Mouse (Mus musculus) liver, adult 10 weeks (tissue): Measurements from ENCODE around the gene Rad17. TPM values are rescaled to one million over a fixed set of nuclear protein-coding genes. Genes with fewer than 3 reads are reported as not detected.

ENCODE experiments used
- polyA plus RNA-seq: library from polyadenylated mRNA; stranded (reverse); fragments of 350-450 nt; fragmentation: Illumina TruSeq; extraction: RNeasy Lipid Tissue Mini Kit (QIAGEN cat#74804); gene quantifications from one replicate; pipeline ENCODE4 v1.2.3, GENCODE M21; 2014; ENCODE audit warnings: low read depth, low replicate concordance

Gene Rad17
- polyA plus RNA-seq: 20.8 TPM

DNA sequence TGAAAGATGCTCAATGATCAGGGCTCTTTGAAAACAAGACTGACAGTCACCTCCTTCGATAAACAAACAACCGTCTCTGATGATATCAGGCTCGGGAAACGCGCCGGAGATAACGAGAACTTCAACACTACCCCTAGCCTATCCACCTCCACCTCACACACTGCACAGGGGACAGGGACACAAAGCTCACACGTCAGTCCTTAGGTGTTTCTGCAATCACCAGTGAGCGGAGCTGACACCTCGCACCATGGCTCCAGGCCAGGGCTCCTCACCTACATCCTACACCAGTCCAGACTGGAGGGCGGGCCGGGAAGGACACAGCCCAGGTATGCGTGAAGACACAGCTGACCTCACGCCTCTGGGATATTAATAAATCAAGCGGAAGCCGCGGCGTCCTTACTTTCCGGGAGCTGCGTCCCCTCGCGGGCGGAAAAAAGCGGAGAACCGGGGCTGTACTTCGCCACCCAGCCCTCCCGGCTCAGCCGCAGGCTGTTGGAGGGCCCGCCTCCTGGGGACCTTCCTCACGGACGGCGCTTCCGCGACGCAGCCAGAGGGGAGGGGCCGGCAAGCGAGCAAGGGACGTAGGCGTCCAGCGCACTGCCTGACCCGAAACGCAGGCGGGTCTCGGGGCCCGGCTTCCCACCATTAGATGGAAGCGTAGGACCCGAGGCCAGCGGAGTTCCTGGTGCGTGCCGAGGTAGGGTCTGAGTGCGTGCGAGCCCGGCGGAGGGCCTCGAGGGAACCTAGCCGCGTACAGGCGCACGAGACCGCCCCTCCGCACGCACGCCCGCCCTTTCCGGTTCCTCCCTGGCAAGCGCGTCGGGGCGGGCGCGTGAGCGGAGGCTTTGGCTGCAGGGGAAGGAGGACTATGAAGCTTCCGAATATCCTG, at the start of gene Rad17, which contains the start of gene Ak6:
Gene Rad17 (minus strand): TSS at position 502 of the 889 bp plus-strand sequence.
Gene Ak6 (plus strand): TSS at position 430 of the 889 bp plus-strand sequence.

DNA sequence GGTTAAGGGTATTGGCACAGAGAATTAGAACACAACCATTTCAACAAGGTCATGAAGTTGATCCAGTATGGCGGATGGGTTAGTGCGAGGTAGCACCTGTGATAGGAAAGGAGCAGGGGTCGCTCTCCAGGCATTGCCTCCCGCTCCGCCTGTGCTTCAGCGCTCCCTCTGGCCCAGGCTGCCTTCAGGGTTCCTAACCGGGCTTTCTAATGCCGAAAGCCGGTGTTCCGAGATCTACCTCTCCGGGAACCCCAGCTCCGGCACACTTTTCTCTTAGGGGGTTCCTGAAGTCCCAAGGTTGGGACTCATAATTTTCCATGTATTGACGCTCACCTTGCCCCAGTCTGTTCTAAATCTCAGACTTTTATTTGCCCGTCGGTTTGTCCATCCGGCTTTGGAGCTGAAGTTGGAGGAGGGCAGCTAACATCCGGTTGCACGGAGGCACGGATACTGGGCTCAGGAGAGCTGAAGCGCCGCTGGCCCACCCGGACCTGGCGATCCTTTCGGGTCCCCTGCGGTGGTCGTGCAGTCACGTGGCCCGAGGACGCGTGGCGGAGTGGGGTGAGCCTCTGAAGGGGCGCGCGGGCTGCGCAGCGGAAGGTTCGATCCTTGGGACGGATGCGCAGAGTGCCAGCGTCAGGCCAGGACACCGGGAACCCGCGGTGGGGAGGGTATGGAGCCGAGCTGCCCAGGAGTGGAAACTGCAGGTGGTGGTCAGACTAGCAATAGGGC, 18.6 kb upstream of the Rad17 start, which contains the start of gene Ccdc125:
Gene Ccdc125 (plus strand): TSS at position 427 of the 732 bp plus-strand sequence.

DNA sequence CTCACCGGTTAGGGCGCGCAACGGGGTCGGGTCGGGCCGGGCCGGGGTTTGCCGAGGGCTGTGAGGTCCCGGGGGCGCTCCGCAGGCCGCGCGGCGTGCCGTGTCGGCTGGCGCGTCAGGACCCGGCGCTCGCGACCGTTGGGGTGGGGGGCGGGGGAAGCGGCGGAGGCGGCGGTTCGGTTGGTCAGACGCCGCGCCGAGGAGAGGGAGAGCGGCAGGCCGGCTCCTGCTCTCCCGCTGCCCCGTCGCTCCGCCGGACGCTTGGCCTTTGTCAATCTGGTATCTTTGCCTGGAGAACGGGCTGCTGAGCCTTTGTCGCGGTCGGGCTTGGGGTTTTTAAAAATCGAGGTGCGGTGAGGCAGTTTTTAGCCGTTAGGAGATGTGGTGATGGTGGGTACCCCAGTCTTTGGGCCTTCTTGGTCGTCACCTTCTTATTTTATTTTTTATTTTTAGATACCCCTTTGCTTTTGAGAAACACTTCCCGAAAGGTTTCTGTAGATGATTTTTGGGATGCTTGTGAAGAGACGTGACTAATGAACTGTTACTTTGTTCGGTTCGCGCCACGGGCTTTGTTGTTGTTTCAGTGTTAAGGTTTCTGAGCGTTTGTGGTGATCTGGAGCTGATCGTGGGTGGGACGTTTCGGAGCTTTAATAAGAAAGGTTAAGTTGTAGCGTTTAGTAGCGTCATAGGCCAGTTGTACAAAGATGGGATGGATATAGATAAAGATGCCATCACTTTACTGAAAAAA, 762 bp upstream of the Rad17 start, which contains the start of gene Taf9:
Gene Taf9 (plus strand): TSS at position 141 of the 748 bp plus-strand sequence.

DNA sequence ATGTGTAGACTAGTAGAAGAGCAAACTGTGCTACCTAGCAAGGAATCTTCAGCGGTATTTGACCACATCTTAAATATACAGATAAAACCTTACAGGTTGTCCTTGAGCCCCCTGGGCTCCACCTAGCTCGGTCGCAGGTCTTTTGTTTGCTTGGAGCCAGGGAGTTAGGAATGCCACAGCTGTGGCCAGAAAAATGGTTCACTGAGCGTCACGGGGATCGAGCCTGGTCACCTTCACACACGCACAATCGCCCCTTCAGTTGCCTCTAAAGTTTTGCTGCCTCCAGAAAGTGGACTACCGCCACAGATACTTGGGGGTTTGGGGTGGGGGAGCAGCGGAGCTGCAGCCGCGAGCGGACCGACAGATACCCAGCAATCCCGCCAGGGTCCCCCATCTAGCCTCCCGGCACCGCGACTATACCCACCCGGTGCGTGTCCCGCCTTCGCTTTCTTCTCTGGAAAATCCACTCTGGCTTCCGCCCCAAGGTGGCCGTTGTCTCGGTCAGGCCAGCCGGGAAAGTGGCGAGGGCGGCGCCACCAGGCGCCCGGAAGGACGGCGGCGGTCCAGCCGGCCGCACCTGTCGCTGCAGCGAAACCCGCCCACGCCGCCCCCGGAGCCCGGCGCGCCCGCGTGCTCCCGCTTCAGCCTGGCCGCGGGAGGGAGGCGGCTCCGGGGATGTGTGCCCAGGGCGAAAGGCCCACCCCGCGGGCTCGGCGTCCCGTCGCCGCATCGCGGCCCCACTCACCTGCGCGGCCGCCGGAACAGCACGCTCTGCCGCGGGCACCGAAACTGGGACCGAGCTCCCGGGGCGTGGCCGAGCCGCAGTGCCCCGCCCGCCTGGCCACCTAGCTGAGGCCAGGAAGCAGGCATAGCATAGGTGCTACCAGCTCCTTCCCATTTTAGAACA, 34.4 kb downstream of the Rad17 start, which contains the start of gene Marveld2:
Gene Marveld2 (minus strand): TSS at position 791 of the 907 bp plus-strand sequence.

Other genes starting within 250 kb of the Rad17 start
- 0.26 TPM for gene Naip1, start 198.2 kb downstream of the Rad17 start, polyA plus RNA-seq
- gene Gtf2h2, start 158.5 kb downstream of the Rad17 start, polyA plus RNA-seq: 35.0 TPM
- 28.0 TPM for gene Ocln, start 98.3 kb downstream of the Rad17 start, polyA plus RNA-seq
- 6.6 TPM for gene Marveld2, start 34.1 kb downstream of the Rad17 start, polyA plus RNA-seq
- 88.9 TPM for gene Ak6, start 72 bp downstream of the Rad17 start, polyA plus RNA-seq
- 3.5 TPM for gene Taf9, start 528 bp upstream of the Rad17 start, polyA plus RNA-seq
- 5.6 TPM for gene Ccdc125, start 18.7 kb upstream of the Rad17 start, polyA plus RNA-seq
- gene Cdk7, start 79.9 kb upstream of the Rad17 start, polyA plus RNA-seq: 21.0 TPM
- 43.9 TPM for gene Mrps36, start 93.6 kb upstream of the Rad17 start, polyA plus RNA-seq
- not detected for gene Cenph, start 124.8 kb upstream of the Rad17 start, polyA plus RNA-seq
- not detected for gene Ccnb1, start 135.5 kb upstream of the Rad17 start, polyA plus RNA-seq
- 45.0 TPM for gene Slc30a5, start 182.4 kb upstream of the Rad17 start, polyA plus RNA-seq